Mouse (Mus musculus): Measurements from ENCODE around the gene Dph1. TPM values are rescaled to one million over a fixed set of nuclear protein-coding genes. Genes with fewer than 3 reads are reported as not detected.

The Dph1 gene
- polyA plus RNA-seq, 1 experiment from 2014 or later = 10.9 TPM

GRCm38 (mm10) chr11:75131300-75131699 lies 59.7 kb downstream of the Dph1 start:
- H3K36me3 ChIP-seq (replicated peaks; ENCODE audit: insufficient read depth, low read length) = no peaks in the 10 kb centered on the region; the same call in 1 of the 2 replicates
- no peaks in the 10 kb centered on the region for H3K27me3 ChIP-seq (ENCODE audit: insufficient read depth, low read length)
- no peak overlapping the region for H3K4me2 ChIP-seq (ENCODE audit: low read depth, low read length)
- peaks cover 2% of the 10 kb centered on the region; the same call in 1 of the 2 replicates for H3K4me1 ChIP-seq (ENCODE audit: insufficient read depth)
- no peak overlapping the region for H3K4me3 ChIP-seq (ENCODE audit: low read depth, low read length)
- ATAC-seq (no peak), DNase-seq (no peak)
- WGBS (ENCODE audit: insufficient replicate concordance) = 68% methylated on average over 4 of the region's 4 CpGs
- H3K27ac ChIP-seq (ENCODE audit: low read depth) = no peak overlapping the region
- no peaks in the 10 kb centered on the region for H3K9me3 ChIP-seq (ENCODE audit: low read length)
- TF ChIP-seq EP300 (IDR thresholded peaks at IDR 0.05; ENCODE audit: low read depth) = no peak
- TF ChIP-seq CTCF (IDR thresholded peaks at IDR 0.05; ENCODE audit: low read depth) = no peak
- H3K9ac ChIP-seq (replicated peaks) = no peak overlapping the region

- no peak for DNase-seq
- Histone ChIP-seq H3K9ac (replicated peaks) (no peak overlapping the region), H3K4me2 (ENCODE audit: low read depth, low read length) (no peak overlapping the region), H3K27me3 (ENCODE audit: insufficient read depth, low read length) (no peaks in the 10 kb centered on the region), H3K9me3 (ENCODE audit: low read length) (no peaks in the 10 kb centered on the region), H3K4me3 (ENCODE audit: low read depth, low read length) (no peak overlapping the region), H3K4me1 (ENCODE audit: insufficient read depth) (no peaks in the 10 kb centered on the region), H3K36me3 (replicated peaks; ENCODE audit: insufficient read depth, low read length) (no peaks in the 10 kb centered on the region; the same call in 1 of the 2 replicates), H3K27ac (ENCODE audit: low read depth) (no peak overlapping the region)
- no peak for ATAC-seq
- WGBS (ENCODE audit: insufficient replicate concordance) = 93% methylated on average over 6 of the region's 6 CpGs
- no peak for TF ChIP-seq EP300 (IDR thresholded peaks at IDR 0.05; ENCODE audit: low read depth)
- TF ChIP-seq CTCF (IDR thresholded peaks at IDR 0.05; ENCODE audit: low read depth) = no peak
Measured at GRCm38 (mm10) chr11:75129481-75129880, 61.6 kb downstream of the Dph1 start.

MicroRNA genes within 50 kb of the gene (microRNA counts, 519-probe panel; counts per million panel counts)
- microRNA mmu-miR-132 = 3,598 counts per million, percentile 37 among the panel's probes with 10 or more counts
- not detected for microRNA mmu-miR-212

Small RNA genes lying within 50 kb of the gene (microRNA-seq; reads per million reads assigned to microRNA genes)
- 231 reads per million, percentile 53 among the genes with 10 or more reads in this experiment for gene Mir132
- 16.6 reads per million, percentile 25 among the genes with 10 or more reads in this experiment for gene Mir212

Other genes starting within 250 kb of the Dph1 start
- gene Hic1, start 21.7 kb downstream of the Dph1 start, polyA plus RNA-seq (2015; fragmentation: Nextera tagmentation; extraction: Ambion mirVana) = 1.1 and 1.5 TPM in 2 replicates
- gene Ovca2, start 12.4 kb downstream of the Dph1 start, polyA plus RNA-seq (2015; fragmentation: Nextera tagmentation; extraction: Ambion mirVana) = 12.4 and 13.6 TPM in 2 replicates
- 1.5 and 2.0 TPM in 2 replicates for gene Rtn4rl1, start 2.5 kb upstream of the Dph1 start, polyA plus RNA-seq (2015; fragmentation: Nextera tagmentation; extraction: Ambion mirVana)
- 43.5 and 49.3 TPM in 2 replicates for gene Rpa1, start 157.1 kb upstream of the Dph1 start, polyA plus RNA-seq (2015; fragmentation: Nextera tagmentation; extraction: Ambion mirVana)
- 3.1 TPM in 2 replicates for gene Smyd4, start 157.2 kb upstream of the Dph1 start, polyA plus RNA-seq (2015; fragmentation: Nextera tagmentation; extraction: Ambion mirVana)
- 823 and 833 TPM in 2 replicates for gene Serpinf1, start 231.5 kb upstream of the Dph1 start, polyA plus RNA-seq (2015; fragmentation: Nextera tagmentation; extraction: Ambion mirVana)
- 975 and 1,049 TPM in 2 replicates for gene Serpinf2, start 248.3 kb upstream of the Dph1 start, polyA plus RNA-seq (2015; fragmentation: Nextera tagmentation; extraction: Ambion mirVana)